Mouse (Mus musculus): ENCODE data around the gene Cstl1. TPM values are rescaled to one million over a fixed set of nuclear protein-coding genes. Genes with fewer than 3 reads are reported as not detected.

Gene Cstl1
- polyA plus RNA-seq, 1 experiment: 0.07 TPM

GRCm38 (mm10) chr2:148789142-148789541 lies 39.0 kb downstream of the Cstl1 start, which contains the start of gene Cst12:
Cst12 (plus strand) TSS chr2:148789361.
- no peak for TF ChIP-seq REST (IDR thresholded peaks at IDR 0.05; ENCODE audit: insufficient read depth, insufficient read length)
- no peak for TF ChIP-seq SRF (IDR thresholded peaks at IDR 0.05; ENCODE audit: control insufficient read depth, insufficient read length, low read depth)
- no peak for TF ChIP-seq E2F4 (IDR thresholded peaks at IDR 0.05; ENCODE audit: insufficient read depth)
- TF ChIP-seq USF1 (IDR thresholded peaks at IDR 0.05; ENCODE audit: low read depth): no peak
- no peak for TF ChIP-seq POLR2AphosphoS2 (IDR thresholded peaks at IDR 0.05; ENCODE audit: insufficient read length, low read depth)
- no peak for TF ChIP-seq TCF12 (IDR thresholded peaks at IDR 0.05; ENCODE audit: insufficient read depth, poor library complexity, severe bottlenecking)
- TF ChIP-seq POLR2A (IDR thresholded peaks at IDR 0.05; ENCODE audit: insufficient read length, low read depth): no peak
- no peak for TF ChIP-seq MYOG (IDR thresholded peaks at IDR 0.05; ENCODE audit: control insufficient read depth in 1 of 3, insufficient read depth in 1 of 3, insufficient read length in 2 of 3, low read depth in 2 of 3)
- TF ChIP-seq MAX (IDR thresholded peaks at IDR 0.05; ENCODE audit: low read depth): no peak
- no peak for TF ChIP-seq MYOD1 (IDR thresholded peaks at IDR 0.05; ENCODE audit: control insufficient read depth in 1 of 3, insufficient read length in 2 of 3, low read depth in 2 of 3)
- no peak for TF ChIP-seq CEBPB (IDR thresholded peaks at IDR 0.05; ENCODE audit: insufficient read depth, poor library complexity, severe bottlenecking)
- no peak for TF ChIP-seq TCF3 (IDR thresholded peaks at IDR 0.05; ENCODE audit: insufficient read length, low read depth)
- Histone ChIP-seq H3ac (ENCODE audit: control insufficient read depth, insufficient read length) (no peak within 1 kb of the TSS), H3K4me2 (ENCODE audit: low read depth) (no peak within 1 kb of the TSS)

GRCm38 (mm10) chr2:148798485-148798884 lies 48.3 kb downstream of the Cstl1 start, which contains the start of gene Cst8:
Cst8 (plus strand) TSS chr2:148798785.
- Histone ChIP-seq H3K4me3 (no peak within 1 kb of the TSS), H3K27me3 (ENCODE audit: control insufficient read depth, insufficient read depth, insufficient read length) (no peaks in the 10 kb centered on the region), H3K4me2 (ENCODE audit: low read depth) (no peak within 1 kb of the TSS), H3ac (ENCODE audit: control insufficient read depth, insufficient read length) (no peak within 1 kb of the TSS), H3K36me3 (ENCODE audit: control insufficient read depth, insufficient read depth) (no peaks in the 10 kb centered on the region), H3K79me2 (ENCODE audit: control insufficient read depth, insufficient read depth) (no peaks in the 10 kb centered on the region)
- TF ChIP-seq POLR2A (IDR thresholded peaks at IDR 0.05; ENCODE audit: insufficient read length, low read depth) (no peak), SRF (IDR thresholded peaks at IDR 0.05; ENCODE audit: control insufficient read depth, insufficient read length, low read depth) (no peak)

More at GRCm38 (mm10) chr2:148789142-148789541, 39.0 kb downstream of the Cstl1 start, which contains the start of gene Cst12:
- H3K36me3 ChIP-seq (ENCODE audit: control insufficient read depth, insufficient read depth): no peaks in the 10 kb centered on the region
- no peak within 1 kb of the TSS for H3K4me3 ChIP-seq
- H3K27me3 ChIP-seq (ENCODE audit: control insufficient read depth, insufficient read depth, insufficient read length): no peaks in the 10 kb centered on the region
- no peaks in the 10 kb centered on the region for H3K79me2 ChIP-seq (ENCODE audit: control insufficient read depth, insufficient read depth)

GRCm38 (mm10) chr2:148801491-148801921 lies 51.3 kb downstream of the Cstl1 start:
- TF ChIP-seq TCF12 (IDR thresholded peaks at IDR 0.05; ENCODE audit: insufficient read depth, poor library complexity, severe bottlenecking): no peak
- no peak for TF ChIP-seq E2F4 (IDR thresholded peaks at IDR 0.05; ENCODE audit: insufficient read depth)
- TF ChIP-seq MAX (IDR thresholded peaks at IDR 0.05; ENCODE audit: low read depth): no peak
- no peak for TF ChIP-seq USF1 (IDR thresholded peaks at IDR 0.05; ENCODE audit: low read depth)
- TF ChIP-seq SRF (IDR thresholded peaks at IDR 0.05; ENCODE audit: control insufficient read depth, insufficient read length, low read depth): no peak
- TF ChIP-seq MYOG (IDR thresholded peaks at IDR 0.05; ENCODE audit: control insufficient read depth in 1 of 3, insufficient read depth in 1 of 3, insufficient read length in 2 of 3, low read depth in 2 of 3): no peak
- no peak for TF ChIP-seq REST (IDR thresholded peaks at IDR 0.05; ENCODE audit: insufficient read depth, insufficient read length)
- no peak for TF ChIP-seq POLR2A (IDR thresholded peaks at IDR 0.05; ENCODE audit: insufficient read length, low read depth)
- no peak for TF ChIP-seq TCF3 (IDR thresholded peaks at IDR 0.05; ENCODE audit: insufficient read length, low read depth)
- TF ChIP-seq CEBPB (IDR thresholded peaks at IDR 0.05; ENCODE audit: insufficient read depth, poor library complexity, severe bottlenecking): no peak
- H3K79me2 ChIP-seq (ENCODE audit: control insufficient read depth, insufficient read depth): no peaks in the 10 kb centered on the region
- H3K27me3 ChIP-seq (ENCODE audit: control insufficient read depth, insufficient read depth, insufficient read length): no peaks in the 10 kb centered on the region
- H3K4me3 ChIP-seq: no peak overlapping the region
- H3ac ChIP-seq (ENCODE audit: control insufficient read depth, insufficient read length): no peak overlapping the region
- H3K36me3 ChIP-seq (ENCODE audit: control insufficient read depth, insufficient read depth): no peaks in the 10 kb centered on the region
- H3K4me2 ChIP-seq (ENCODE audit: low read depth): no peak overlapping the region

Other genes with a start within 250 kb of the Cstl1 start
- gene Nxt1, start 77.8 kb upstream of the Cstl1 start, polyA plus RNA-seq (2012; fragmentation: generic; extraction: Trizol): 36.8 TPM
- 12.7 TPM for gene Gzf1, start 69.3 kb upstream of the Cstl1 start, polyA plus RNA-seq (2012; fragmentation: generic; extraction: Trizol)
- gene Napb, start 17.9 kb upstream of the Cstl1 start, polyA plus RNA-seq (2012; fragmentation: generic; extraction: Trizol): 2.3 TPM
- gene Cst11, start 21.1 kb downstream of the Cstl1 start, polyA plus RNA-seq (2012; fragmentation: generic; extraction: Trizol): not detected
- gene 8030411F24Rik, start 31.7 kb downstream of the Cstl1 start, polyA plus RNA-seq (2012; fragmentation: generic; extraction: Trizol): not detected
- not detected for gene Cst12, start 39.0 kb downstream of the Cstl1 start, polyA plus RNA-seq (2012; fragmentation: generic; extraction: Trizol)
- gene Cst8, start 48.4 kb downstream of the Cstl1 start, polyA plus RNA-seq (2012; fragmentation: generic; extraction: Trizol): not detected
- gene Cst13, start 69.7 kb downstream of the Cstl1 start, polyA plus RNA-seq (2012; fragmentation: generic; extraction: Trizol): not detected
- not detected for gene Cst9, start 84.8 kb downstream of the Cstl1 start, polyA plus RNA-seq (2012; fragmentation: generic; extraction: Trizol)
- not detected for gene 9230104L09Rik, start 114.7 kb downstream of the Cstl1 start, polyA plus RNA-seq (2012; fragmentation: generic; extraction: Trizol)
- 646 TPM for gene Cst3, start 125.3 kb downstream of the Cstl1 start, polyA plus RNA-seq (2012; fragmentation: generic; extraction: Trizol)